Mouse (Mus musculus): ENCODE measurements at regions not wholly inside any gene's neighbourhood (a gene's known extent, or its start where the extent isn't known, plus 50 kb on each side); places are given as distances from the start of the nearest gene placed in this dataset.
"Not testable (repeated sequence)": the region's sequence is repeated elsewhere in the genome, so short reads cannot be mapped to it uniquely, and the experiment has no call there.

- not testable (repeated sequence) for H3K36me3 ChIP-seq (ENCODE audit: control insufficient read depth, insufficient read depth, low read length); H3K4me1 ChIP-seq (ENCODE audit: control insufficient read depth, insufficient read depth, low read length); H3K4me3 ChIP-seq (ENCODE audit: control insufficient read depth, low read depth, low read length); H3K27ac ChIP-seq (ENCODE audit: control insufficient read depth, insufficient read depth, low read depth, low read length); H3K27me3 ChIP-seq (ENCODE audit: control insufficient read depth, insufficient read depth, low read length)
Measured at GRCm38 (mm10) chr8:19976461-19976860, 73.3 kb downstream of the Gm31371 start.

DNA sequence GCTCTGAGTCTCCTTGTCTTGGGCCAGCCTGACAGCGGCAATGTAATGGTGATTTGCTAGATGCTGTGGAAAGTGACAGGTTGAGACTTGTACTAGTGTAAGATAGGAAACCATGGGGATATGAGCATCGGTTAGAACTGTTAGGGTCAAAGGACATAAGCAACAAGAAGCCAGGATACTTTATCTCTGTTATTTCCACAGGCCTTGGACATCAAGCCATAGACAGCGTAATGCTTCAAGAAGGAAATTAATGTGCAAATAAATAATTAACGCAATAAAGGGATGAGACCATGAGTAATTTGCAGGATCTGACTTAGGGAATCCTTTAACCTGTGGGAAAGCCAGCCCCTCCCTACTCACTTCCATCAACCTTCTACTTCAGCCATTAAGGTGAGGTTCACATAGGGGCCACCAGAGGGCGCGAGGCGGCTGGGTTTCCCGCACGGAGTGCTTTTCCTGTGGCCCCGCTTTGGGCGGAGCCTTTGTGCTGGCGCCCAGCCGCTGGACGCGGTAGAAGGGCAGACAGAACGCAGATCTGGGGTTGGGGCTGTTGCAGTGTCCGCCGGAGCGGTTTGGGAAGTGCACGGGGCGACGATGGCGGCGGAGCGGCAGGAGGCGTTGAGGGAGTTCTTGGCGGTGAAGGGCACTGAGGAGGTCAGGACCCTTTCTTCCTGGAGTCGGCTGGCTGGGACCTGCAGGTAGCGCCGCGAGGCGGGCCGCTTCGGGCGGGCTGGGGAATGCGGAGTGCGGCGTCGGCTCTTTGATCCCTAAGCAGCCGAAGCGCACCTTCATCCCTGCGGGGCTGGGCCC, 76.5 kb downstream of the Gm31371 start:
- Histone ChIP-seq H3K4me1 (ENCODE audit: control insufficient read depth, insufficient read depth, low read length) (no peaks in the 10 kb centered on the region), H3K36me3 (ENCODE audit: control insufficient read depth, insufficient read depth, low read length) (no peaks in the 10 kb centered on the region), H3K27ac (ENCODE audit: control insufficient read depth, insufficient read depth, low read depth, low read length) (peak overlapping the region; percentile 73), H3K27me3 (ENCODE audit: control insufficient read depth, insufficient read depth, low read length) (no peaks in the 10 kb centered on the region), H3K4me3 (ENCODE audit: control insufficient read depth, low read depth, low read length) (peak overlapping the region; percentile 92)
- peak; percentile 82 for TF ChIP-seq POLR2A (IDR thresholded peaks at IDR 0.05; ENCODE audit: control insufficient read depth, low read depth, low read length)
- TF ChIP-seq CTCF (IDR thresholded peaks at IDR 0.05; ENCODE audit: control insufficient read depth, insufficient read depth, insufficient replicate concordance, low read depth, low read length): peak; percentile 79

- Histone ChIP-seq H3K27ac (ENCODE audit: control insufficient read depth, insufficient read depth, low read depth, low read length) (peak overlapping the region; percentile 73), H3K4me3 (ENCODE audit: control insufficient read depth, low read depth, low read length) (peak overlapping the region; percentile 92)
- H3K36me3 ChIP-seq (ENCODE audit: control insufficient read depth, insufficient read depth, low read length); H3K4me1 ChIP-seq (ENCODE audit: control insufficient read depth, insufficient read depth, low read length); H3K27me3 ChIP-seq (ENCODE audit: control insufficient read depth, insufficient read depth, low read length): not testable (repeated sequence)
Measured at GRCm38 (mm10) chr8:19980346-19980726, 77.1 kb downstream of the Gm31371 start.

DNA sequence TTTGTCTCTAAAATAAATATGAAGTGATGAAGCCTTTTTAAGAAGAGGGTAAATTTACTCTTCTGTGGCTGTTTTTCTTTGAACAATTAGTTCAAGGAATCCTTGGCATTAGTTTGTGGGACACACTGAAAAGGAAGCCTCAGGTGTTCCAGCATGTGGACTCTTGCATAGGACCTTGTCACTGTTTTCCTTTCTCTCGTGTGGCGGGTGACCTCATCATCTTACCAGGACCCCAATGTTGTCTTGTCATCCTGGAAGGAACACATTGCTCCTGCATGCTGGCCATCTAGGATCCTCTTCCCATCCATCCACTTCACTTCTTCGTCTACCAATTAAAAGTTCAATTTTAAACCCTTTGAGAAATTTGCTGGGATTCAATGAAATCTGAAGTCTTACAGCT, 104.9 kb downstream of the Gm31371 start:
- not testable (repeated sequence) for H3K4me3 ChIP-seq (ENCODE audit: control insufficient read depth, low read depth, low read length); H3K4me1 ChIP-seq (ENCODE audit: control insufficient read depth, insufficient read depth, low read length); H3K27ac ChIP-seq (ENCODE audit: control insufficient read depth, insufficient read depth, low read depth, low read length); H3K36me3 ChIP-seq (ENCODE audit: control insufficient read depth, insufficient read depth, low read length); H3K27me3 ChIP-seq (ENCODE audit: control insufficient read depth, insufficient read depth, low read length)

- H3K4me1 ChIP-seq (ENCODE audit: control insufficient read depth, insufficient read depth, low read length); H3K27ac ChIP-seq (ENCODE audit: control insufficient read depth, insufficient read depth, low read depth, low read length); H3K36me3 ChIP-seq (ENCODE audit: control insufficient read depth, insufficient read depth, low read length); H3K27me3 ChIP-seq (ENCODE audit: control insufficient read depth, insufficient read depth, low read length); H3K4me3 ChIP-seq (ENCODE audit: control insufficient read depth, low read depth, low read length): not testable (repeated sequence)
Measured at GRCm38 (mm10) chr8:20010947-20011346, 107.8 kb downstream of the Gm31371 start.

- H3K27ac ChIP-seq (ENCODE audit: control insufficient read depth, insufficient read depth, low read depth, low read length); H3K4me3 ChIP-seq (ENCODE audit: control insufficient read depth, low read depth, low read length); H3K27me3 ChIP-seq (ENCODE audit: control insufficient read depth, insufficient read depth, low read length); H3K36me3 ChIP-seq (ENCODE audit: control insufficient read depth, insufficient read depth, low read length); H3K4me1 ChIP-seq (ENCODE audit: control insufficient read depth, insufficient read depth, low read length): not testable (repeated sequence)
- peak; percentile 56; the same call in 1 of the 2 replicates for TF ChIP-seq CTCF (IDR thresholded peaks at IDR 0.05; ENCODE audit: control insufficient read depth, insufficient read depth, insufficient replicate concordance, low read depth, low read length)
Measured at GRCm38 (mm10) chr8:20013278-20013677, 110.1 kb downstream of the Gm31371 start.

DNA sequence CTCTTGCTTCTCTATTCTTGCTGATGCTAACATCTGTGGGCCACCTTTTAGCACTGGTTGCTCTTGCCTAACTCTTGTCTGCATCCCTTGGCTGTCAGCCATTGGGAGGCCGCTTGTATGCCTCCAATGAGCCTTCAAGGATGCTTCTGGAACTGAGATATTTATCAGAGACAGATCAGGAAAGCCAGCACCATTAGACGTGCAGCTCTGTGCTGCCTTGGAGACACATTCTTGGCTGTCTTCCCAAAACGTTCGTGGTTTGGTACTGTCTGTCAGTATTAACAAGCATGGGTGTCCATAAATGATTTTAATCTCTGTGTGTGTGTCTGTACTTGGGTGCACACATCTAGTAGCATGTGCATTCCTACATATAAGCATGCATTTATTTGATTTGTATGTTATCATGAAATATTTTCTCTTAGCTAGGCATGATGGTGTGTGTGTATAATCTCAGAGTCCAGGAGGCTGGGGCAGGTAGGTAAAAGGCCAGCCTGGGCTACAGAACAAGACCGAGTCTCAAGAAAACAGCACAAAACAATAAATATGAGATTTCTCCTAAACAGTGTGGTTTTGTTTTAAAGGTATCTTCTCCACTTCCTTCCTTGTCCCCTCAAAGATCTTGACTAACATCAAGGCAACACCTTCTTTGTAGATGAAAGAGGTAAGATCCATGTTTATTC, 111.4 kb downstream of the Gm31371 start:
- H3K36me3 ChIP-seq (ENCODE audit: control insufficient read depth, insufficient read depth, low read length); H3K4me1 ChIP-seq (ENCODE audit: control insufficient read depth, insufficient read depth, low read length); H3K27ac ChIP-seq (ENCODE audit: control insufficient read depth, insufficient read depth, low read depth, low read length); H3K27me3 ChIP-seq (ENCODE audit: control insufficient read depth, insufficient read depth, low read length); H3K4me3 ChIP-seq (ENCODE audit: control insufficient read depth, low read depth, low read length): not testable (repeated sequence)

GRCm38 (mm10) chr8:20015411-20016081, 112.4 kb downstream of the Gm31371 start:
- H3K4me3 ChIP-seq (ENCODE audit: control insufficient read depth, low read depth, low read length); H3K36me3 ChIP-seq (ENCODE audit: control insufficient read depth, insufficient read depth, low read length): not testable (repeated sequence)

DNA sequence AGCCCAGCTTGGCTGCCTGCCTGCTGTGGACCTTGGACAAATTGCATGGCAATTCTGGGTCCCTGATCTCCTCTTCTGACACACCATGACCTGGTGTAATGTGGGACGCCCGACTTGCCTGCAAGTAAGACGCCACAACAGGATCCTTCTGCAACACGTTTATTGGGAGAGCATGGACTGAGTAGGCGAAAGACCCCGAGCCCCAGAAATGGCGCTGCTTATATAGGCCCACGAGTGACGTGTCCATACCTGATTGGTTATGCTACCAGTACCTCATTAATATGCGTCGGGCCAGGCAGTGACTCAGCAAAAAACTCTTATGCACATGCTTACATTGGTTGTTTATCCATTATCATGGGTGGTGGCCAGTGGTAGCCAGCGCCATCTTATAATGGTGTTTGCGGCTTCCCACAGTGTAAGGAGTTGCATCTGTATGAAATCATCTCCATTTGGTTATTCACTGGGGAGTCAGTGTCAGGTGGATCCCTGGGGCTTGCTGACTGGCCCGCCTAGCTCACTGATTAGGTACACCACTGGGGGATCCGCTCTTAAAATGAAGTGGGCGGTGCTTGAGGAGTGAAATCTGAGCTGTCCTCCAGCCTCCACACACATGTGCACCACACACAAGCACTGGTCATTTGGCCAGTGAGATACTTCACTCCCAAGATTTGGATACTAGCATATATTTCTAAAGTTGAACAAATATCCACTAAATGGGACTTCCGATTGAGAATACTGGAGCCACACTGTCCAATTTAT, 113.1 kb downstream of the Gm31371 start:
- not testable (repeated sequence) for H3K27ac ChIP-seq (ENCODE audit: control insufficient read depth, insufficient read depth, low read depth, low read length); H3K27me3 ChIP-seq (ENCODE audit: control insufficient read depth, insufficient read depth, low read length); H3K36me3 ChIP-seq (ENCODE audit: control insufficient read depth, insufficient read depth, low read length); H3K4me1 ChIP-seq (ENCODE audit: control insufficient read depth, insufficient read depth, low read length); H3K4me3 ChIP-seq (ENCODE audit: control insufficient read depth, low read depth, low read length)

More at GRCm38 (mm10) chr8:20015411-20016081, 112.4 kb downstream of the Gm31371 start:
- not testable (repeated sequence) for H3K27ac ChIP-seq (ENCODE audit: control insufficient read depth, insufficient read depth, low read depth, low read length); H3K4me1 ChIP-seq (ENCODE audit: control insufficient read depth, insufficient read depth, low read length); H3K27me3 ChIP-seq (ENCODE audit: control insufficient read depth, insufficient read depth, low read length)

GRCm38 (mm10) chr8:20025521-20025920, 122.3 kb downstream of the Gm31371 start:
- H3K4me3 ChIP-seq (ENCODE audit: control insufficient read depth, low read depth, low read length); H3K27me3 ChIP-seq (ENCODE audit: control insufficient read depth, insufficient read depth, low read length); H3K36me3 ChIP-seq (ENCODE audit: control insufficient read depth, insufficient read depth, low read length); H3K4me1 ChIP-seq (ENCODE audit: control insufficient read depth, insufficient read depth, low read length); H3K27ac ChIP-seq (ENCODE audit: control insufficient read depth, insufficient read depth, low read depth, low read length): not testable (repeated sequence)

- not testable (repeated sequence) for H3K36me3 ChIP-seq (ENCODE audit: control insufficient read depth, insufficient read depth, low read length); H3K4me3 ChIP-seq (ENCODE audit: control insufficient read depth, low read depth, low read length); H3K27me3 ChIP-seq (ENCODE audit: control insufficient read depth, insufficient read depth, low read length); H3K27ac ChIP-seq (ENCODE audit: control insufficient read depth, insufficient read depth, low read depth, low read length); H3K4me1 ChIP-seq (ENCODE audit: control insufficient read depth, insufficient read depth, low read length)
Measured at GRCm38 (mm10) chr8:20027956-20028355, 124.8 kb downstream of the Gm31371 start.
